Mouse (Mus musculus) neural tube, embryonic 15.5 days (tissue): Measurements from ENCODE around the gene Vmn1r42. TPM values are rescaled to one million over a fixed set of nuclear protein-coding genes. Genes with fewer than 3 reads are reported as not detected.

Source experiments
- polyA plus RNA-seq: library from polyadenylated mRNA; unstranded; fragments of >200 nt; fragmentation: Nextera tagmentation; extraction: Ambion mirVana; gene quantifications from 2 replicates; pipeline ENCODE4 v1.2.1, GENCODE M21; 2015

Gene Vmn1r42
- polyA plus RNA-seq, 1 experiment from 2014 or later: not detected

Other genes starting within 250 kb of the Vmn1r42 start
- gene Txnrd3, start 232.4 kb downstream of the Vmn1r42 start, polyA plus RNA-seq: 11.6 and 12.7 TPM in 2 replicates
- gene Vmn1r40, start 168.9 kb downstream of the Vmn1r42 start, polyA plus RNA-seq: not detected in 2 replicates
- not detected in 2 replicates for gene Vmn1r41, start 135.6 kb downstream of the Vmn1r42 start, polyA plus RNA-seq
- not detected in 2 replicates for gene Vmn1r43, start within 50 bp of the Vmn1r42 start, polyA plus RNA-seq
- not detected in 2 replicates for gene Vmn1r44, start 7.2 kb upstream of the Vmn1r42 start, polyA plus RNA-seq
- not detected in 2 replicates for gene Vmn1r45, start 64.2 kb upstream of the Vmn1r42 start, polyA plus RNA-seq
- not detected in 2 replicates for gene Vmn1r46, start 92.9 kb upstream of the Vmn1r42 start, polyA plus RNA-seq
- gene Vmn1r47, start 139.7 kb upstream of the Vmn1r42 start, polyA plus RNA-seq: not detected in 2 replicates
- gene Vmn1r48, start 160.4 kb upstream of the Vmn1r42 start, polyA plus RNA-seq: not detected in 2 replicates
- gene Vmn1r49, start 202.1 kb upstream of the Vmn1r42 start, polyA plus RNA-seq: not detected in 2 replicates
- not detected in 2 replicates for gene Vmn1r50, start 225.0 kb upstream of the Vmn1r42 start, polyA plus RNA-seq
- 0.06 and 0.12 TPM in 2 replicates for gene Vmn1r51, start 246.2 kb upstream of the Vmn1r42 start, polyA plus RNA-seq